Mouse (Mus musculus) forebrain, embryonic 15.5 days (tissue): ENCODE data around the gene Gm5485. TPM values are rescaled to one million over a fixed set of nuclear protein-coding genes. Genes with fewer than 3 reads are reported as not detected.

Source experiments
- ATAC-seq: fragments of 200-750 bp; cut with Nextera tagmentation; replicated peaks from 2 replicates; pipeline ENCODE4 v1.8.0; 2017; ENCODE audit warnings: mild to moderate bottlenecking, moderate TSS enrichment, moderate library complexity
- H3K27ac ChIP-seq: fragments of 300-500 bp; sonication (generic); replicated peaks from 2 replicates; pipeline ENCODE4 v1.5.1; 2015; ENCODE audit warnings: mild to moderate bottlenecking, inconsistent platforms
- H3K27me3 ChIP-seq: fragments of 300-500 bp; sonication (generic); 2 replicates; pipeline ENCODE4 v1.6.1; 2015; ENCODE audit warnings: inconsistent platforms
- H3K36me3 ChIP-seq: fragments of 300-500 bp; sonication (generic); 2 replicates; pipeline ENCODE4 v1.6.1; 2015; ENCODE audit warnings: mild to moderate bottlenecking, inconsistent platforms
- H3K4me1 ChIP-seq: fragments of 300-500 bp; sonication (generic); 2 replicates; pipeline ENCODE4 v1.6.1; 2015; ENCODE audit warnings: inconsistent platforms
- H3K4me2 ChIP-seq: fragments of 300-500 bp; sonication (generic); replicated peaks from 2 replicates; pipeline ENCODE4 v1.6.1; 2015; ENCODE audit warnings: mild to moderate bottlenecking, inconsistent platforms
- H3K4me3 ChIP-seq: fragments of 300-500 bp; sonication (generic); 2 replicates; pipeline ENCODE4 v1.5.1; 2015; ENCODE audit warnings: mild to moderate bottlenecking, inconsistent platforms
- H3K9ac ChIP-seq: fragments of 300-500 bp; sonication (generic); replicated peaks from 2 replicates; pipeline ENCODE4 v1.6.1; 2015; ENCODE audit warnings: mild to moderate bottlenecking, inconsistent platforms
- H3K9me3 ChIP-seq: fragments of 300-500 bp; sonication (generic); 2 replicates; pipeline ENCODE4 v1.6.1; 2016; ENCODE audit warnings: inconsistent platforms
- WGBS: fragments of 180-500 bp; shearing (Covaris S2); methylation state at CpG from one replicate; pipeline ENCODE4 v1.1.7; 2015; ENCODE audit warnings: mixed read lengths; 5-methylcytosine and 5-hydroxymethylcytosine counted together
- polyA plus RNA-seq: library from polyadenylated mRNA; unstranded; fragments of >200 nt; fragmentation: Nextera tagmentation; extraction: Ambion mirVana; gene quantifications from 2 replicates; pipeline ENCODE4 v1.2.1, GENCODE M21; 2015

Gm5485 gene
- polyA plus RNA-seq, 1 experiment from 2014 or later, result not detected

DNA sequence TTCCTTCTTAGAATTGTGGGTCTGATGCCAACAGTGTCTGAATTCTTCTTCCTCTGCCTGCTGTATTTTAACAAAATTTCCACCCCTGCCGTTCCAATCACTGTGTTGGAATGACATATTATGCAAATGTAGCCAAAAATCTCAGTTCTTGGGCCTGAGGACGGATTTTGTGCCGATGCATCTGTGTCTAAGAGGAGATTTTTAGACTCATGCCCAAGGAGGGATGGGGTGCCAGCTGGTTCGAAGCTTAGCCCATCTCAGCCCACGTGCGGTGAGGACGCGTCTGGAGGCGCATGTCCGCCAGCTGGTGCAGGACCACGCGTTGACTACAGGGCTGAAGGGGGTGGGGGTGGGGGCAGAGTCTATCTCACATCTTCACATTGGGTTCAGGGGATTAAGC is 51.3 kb downstream of the Gm5485 start:
- ATAC-seq, result peak; percentile 63
- no peak overlapping the region for H3K27ac ChIP-seq
- 81% methylated on average over 12 of the region's 12 CpGs for WGBS

GRCm38 (mm10) chr16:48356417-48356816 is 55.8 kb downstream of the Gm5485 start:
- no peaks in the 10 kb centered on the region for H3K27me3 ChIP-seq
- 94% methylated on average over 1 of the region's 1 CpGs for WGBS
- no peaks in the 10 kb centered on the region for H3K9me3 ChIP-seq
- H3K4me1 ChIP-seq, result no peaks in the 10 kb centered on the region
- H3K4me2 ChIP-seq, result no peak overlapping the region
- H3K9ac ChIP-seq, result no peak overlapping the region
- H3K36me3 ChIP-seq, result no peaks in the 10 kb centered on the region
- H3K27ac ChIP-seq, result no peak overlapping the region
- H3K4me3 ChIP-seq, result no peak overlapping the region
- ATAC-seq, result no peak

More for the DNA sequence above, 51.3 kb downstream of the Gm5485 start:
- H3K9me3 ChIP-seq, result no peaks in the 10 kb centered on the region
- H3K27me3 ChIP-seq, result no peaks in the 10 kb centered on the region
- no peaks in the 10 kb centered on the region for H3K36me3 ChIP-seq
- H3K4me2 ChIP-seq, result no peak overlapping the region
- H3K4me1 ChIP-seq, result no peaks in the 10 kb centered on the region
- no peak overlapping the region for H3K4me3 ChIP-seq
- no peak overlapping the region for H3K9ac ChIP-seq

GRCm38 (mm10) chr16:48355716-48356115 is 56.5 kb downstream of the Gm5485 start:
- no peak for ATAC-seq
- Histone ChIP-seq H3K27ac (no peak overlapping the region), H3K27me3 (no peaks in the 10 kb centered on the region), H3K36me3 (no peaks in the 10 kb centered on the region), H3K4me2 (no peak overlapping the region), H3K4me3 (no peak overlapping the region), H3K4me1 (no peaks in the 10 kb centered on the region), H3K9ac (no peak overlapping the region), H3K9me3 (no peaks in the 10 kb centered on the region)
- 83% methylated on average over 5 of the region's 5 CpGs for WGBS

Other genes starting within 250 kb of the Gm5485 start
- not detected in 2 replicates for gene Dppa4, start 128.7 kb downstream of the Gm5485 start, polyA plus RNA-seq
- gene Dppa2, start 108.5 kb downstream of the Gm5485 start, polyA plus RNA-seq, result not detected in 2 replicates
- not detected in 2 replicates for gene Morc1, start 18.8 kb upstream of the Gm5485 start, polyA plus RNA-seq